Mouse (Mus musculus) MEL (cell line): ENCODE data around the gene Mars2. TPM values are rescaled to one million over a fixed set of nuclear protein-coding genes. Genes with fewer than 3 reads are reported as not detected.

Experiments used
- DNase-seq: peaks from one replicate; pipeline ENCODE4 v3.0.0; 2011; ENCODE audit warnings: low read depth, low spot score
- H3K27ac ChIP-seq: 2 replicates; pipeline ENCODE4 v1.5.1; 2012; ENCODE audit warnings: low read depth, mild to moderate bottlenecking, control low read depth, low read length, moderate library complexity; ENCODE audit not compliant: control insufficient read depth
- H3K27me3 ChIP-seq, 2 experiments: fragments of 150-350 bp in 1 of 2; sonication (generic) in 1 of 2; 2 replicates each; pipeline ENCODE4 v1.6.1; 2012; ENCODE audit warnings: low read length in 2 of 2, mild to moderate bottlenecking in 2 of 2, improper control_type of control experiment in 1 of 2, moderate library complexity in 1 of 2; ENCODE audit not compliant: insufficient read depth in 2 of 2, control insufficient read depth in 1 of 2
- H3K36me3 ChIP-seq, 2 experiments: 2 replicates each; pipeline ENCODE4 v1.6.1; 2012 to 2014; ENCODE audit warnings: low read length in 2 of 2, improper control_type of control experiment in 1 of 2, inconsistent platforms in 1 of 2, mild to moderate bottlenecking in 1 of 2; ENCODE audit not compliant: insufficient read depth in 2 of 2, control insufficient read depth in 1 of 2
- H3K4me1 ChIP-seq, 2 experiments: fragments of 150-350 bp in 1 of 2; sonication (generic) in 1 of 2; 2 replicates each; pipeline ENCODE4 v1.6.1; 2012; ENCODE audit warnings: low read length in 2 of 2, improper control_type of control experiment in 1 of 2, mild to moderate bottlenecking in 1 of 2; ENCODE audit not compliant: insufficient read depth in 2 of 2, control insufficient read depth in 1 of 2
- H3K4me3 ChIP-seq, 2 experiments: fragments of 150-350 bp in 1 of 2; sonication (generic) in 1 of 2; 2 replicates each; pipeline ENCODE4 v1.5.1; 2012; ENCODE audit warnings: low read depth in 2 of 2, low read length in 2 of 2, mild to moderate bottlenecking in 2 of 2, moderate library complexity in 2 of 2, control low read depth in 1 of 2, improper control_type of control experiment in 1 of 2; ENCODE audit not compliant: control insufficient read depth in 1 of 2, insufficient read depth in 1 of 2
- H3K79me2 ChIP-seq: 2 replicates; pipeline ENCODE4 v1.6.1; 2012; ENCODE audit warnings: mild to moderate bottlenecking, low read length, moderate library complexity; ENCODE audit not compliant: control insufficient read depth, poor library complexity, insufficient read depth
- H3K9ac ChIP-seq: 2 replicates; pipeline ENCODE4 v1.6.1; 2012; ENCODE audit warnings: low read depth, mild to moderate bottlenecking, control low read depth, low read length, moderate library complexity; ENCODE audit not compliant: control insufficient read depth, poor library complexity, severe bottlenecking
- H3K9me3 ChIP-seq: fragments of 150-350 bp; sonication (generic); replicated peaks from 2 replicates; pipeline ENCODE4 v1.6.1; 2012; ENCODE audit warnings: mild to moderate bottlenecking, low read length, improper control_type of control experiment, moderate library complexity; ENCODE audit not compliant: insufficient read depth
- EP300 ChIP-seq, 2 experiments: IDR thresholded peaks; 2 replicates each; pipeline ENCODE4 v1.6.1; 2011; ENCODE audit warnings: improper control_type of control experiment in 2 of 2, low read length in 2 of 2, low read depth in 1 of 2, mild to moderate bottlenecking in 1 of 2
- GATA1 ChIP-seq: IDR thresholded peaks from 2 replicates; pipeline ENCODE4 v1.6.1; 2011; ENCODE audit warnings: low read depth, low read length, improper control_type of control experiment
- KAT2A ChIP-seq: conservative IDR thresholded peaks from 2 replicates; pipeline ENCODE4 v1.6.1; 2012; ENCODE audit warnings: low read depth, low read length, improper control_type of control experiment, inconsistent platforms
- MAX ChIP-seq: IDR thresholded peaks from 2 replicates; pipeline ENCODE4 v1.6.1; 2011; ENCODE audit warnings: low read length, improper control_type of control experiment
- POLR2A ChIP-seq, 2 experiments: IDR thresholded peaks; 2 replicates each; pipeline ENCODE4 v1.6.1; 2011 to 2012; ENCODE audit warnings: low read length in 2 of 2, mild to moderate bottlenecking in 2 of 2, control low read depth in 1 of 2, improper control_type of control experiment in 1 of 2, low read depth in 1 of 2, moderate library complexity in 1 of 2; ENCODE audit not compliant: control insufficient read depth in 1 of 2, insufficient read depth in 1 of 2, poor library complexity in 1 of 2
- POLR2AphosphoS5 ChIP-seq: IDR thresholded peaks from 2 replicates; pipeline ENCODE4 v1.6.1; 2012; ENCODE audit warnings: low read depth, borderline replicate concordance, mild to moderate bottlenecking, inconsistent platforms, low read length, moderate library complexity, mixed read lengths
- RCOR1 ChIP-seq: IDR thresholded peaks from 2 replicates; pipeline ENCODE4 v1.6.1; 2012; ENCODE audit warnings: low read depth, mild to moderate bottlenecking, inconsistent platforms, low read length, improper control_type of control experiment
- TCF12 ChIP-seq: IDR thresholded peaks from 2 replicates; pipeline ENCODE4 v1.6.1; 2014; ENCODE audit warnings: low read depth, mild to moderate bottlenecking, inconsistent platforms, low read length, improper control_type of control experiment, moderate library complexity
- USF1 ChIP-seq: IDR thresholded peaks from 2 replicates; pipeline ENCODE4 v1.6.1; 2014; ENCODE audit warnings: low read depth, mild to moderate bottlenecking, inconsistent platforms, low read length, improper control_type of control experiment, moderate library complexity
- USF2 ChIP-seq, 2 experiments: IDR thresholded peaks; 2 replicates each; pipeline ENCODE4 v1.6.1; 2011 to 2012; ENCODE audit warnings: improper control_type of control experiment in 2 of 2, low read length in 2 of 2, borderline replicate concordance in 1 of 2, inconsistent platforms in 1 of 2, low read depth in 1 of 2, mild to moderate bottlenecking in 1 of 2; ENCODE audit not compliant: insufficient read depth in 1 of 2
- ZNF384 ChIP-seq: IDR thresholded peaks from 2 replicates; pipeline ENCODE4 v1.6.1; 2012; ENCODE audit warnings: low read depth, mild to moderate bottlenecking, inconsistent platforms, low read length, improper control_type of control experiment
- polyA plus RNA-seq, 2 experiments: library from polyadenylated mRNA; stranded (reverse) in 1 of 2; unstranded in 1 of 2; fragments of >175 nt in 1 of 2; fragments of >200 nt in 1 of 2; gene quantifications; 2 replicates each; pipeline versions ENCODE4 v1.2.1 to v1.2.4; 2012; ENCODE audit warnings: low replicate concordance in 2 of 2, low read depth in 1 of 2; ENCODE audit not compliant: insufficient read length in 2 of 2, insufficient read depth in 1 of 2, missing spikeins in 1 of 2
- total RNA-seq: library from RNA; depleted of rRNA; stranded (reverse); fragments of 300-350 nt; gene quantifications from 2 replicates; pipeline ENCODE4 v1.2.3, GENCODE M21; 2012

Gene Mars2
- total and polyA plus RNA-seq, 3 experiments = 6.0 to 12.8 (median 7.6) TPM

- Histone ChIP-seq H3K9me3 (no peaks in the 10 kb centered on the region), H3K27me3 (peaks cover 1 to 7% of the 10 kb centered on the region in 2 experiments; a peak in 3 of 4 replicates), H3K27ac (no peak overlapping the region), H3K4me1 (no peaks in the 10 kb centered on the region), H3K36me3 (no peaks in the 10 kb centered on the region), H3K79me2 (no peaks in the 10 kb centered on the region), H3K9ac (no peak overlapping the region), H3K4me3 (no peak overlapping the region)
- TF ChIP-seq TCF12 (no peak), EP300 (IDR thresholded peaks at IDR 0.05; ENCODE audit: low read depth in 1 of 2, low read length in 2 of 2) (no peak), POLR2A (IDR thresholded peaks at IDR 0.05; ENCODE audit: control insufficient read depth in 1 of 2, insufficient read depth in 1 of 2, low read depth in 1 of 2, low read length in 2 of 2, poor library complexity in 1 of 2) (no peak), USF2 (IDR thresholded peaks at IDR 0.05; ENCODE audit: borderline replicate concordance in 1 of 2, insufficient read depth in 1 of 2, low read depth in 1 of 2, low read length in 2 of 2) (no peak), POLR2AphosphoS5 (no peak), GATA1 (no peak), RCOR1 (no peak), ZNF384 (no peak)
- no peak for DNase-seq
These were observed 29.4 kb upstream of the Mars2 start for GRCm38 (mm10) chr1:55207561-55207960.

GRCm38 (mm10) chr1:55208500-55209140 is 28.4 kb upstream of the Mars2 start:
- Histone ChIP-seq H3K36me3 (no peaks in the 10 kb centered on the region), H3K27ac (no peak overlapping the region), H3K4me1 (no peaks in the 10 kb centered on the region), H3K9me3 (no peaks in the 10 kb centered on the region), H3K27me3 (peaks cover 1 to 7% of the 10 kb centered on the region in 2 experiments; a peak in 3 of 4 replicates), H3K4me3 (no peak overlapping the region), H3K79me2 (no peaks in the 10 kb centered on the region), H3K9ac (no peak overlapping the region)
- TF ChIP-seq USF1 = no peak
- TF ChIP-seq KAT2A = no peak
- DNase-seq = no peak

DNA sequence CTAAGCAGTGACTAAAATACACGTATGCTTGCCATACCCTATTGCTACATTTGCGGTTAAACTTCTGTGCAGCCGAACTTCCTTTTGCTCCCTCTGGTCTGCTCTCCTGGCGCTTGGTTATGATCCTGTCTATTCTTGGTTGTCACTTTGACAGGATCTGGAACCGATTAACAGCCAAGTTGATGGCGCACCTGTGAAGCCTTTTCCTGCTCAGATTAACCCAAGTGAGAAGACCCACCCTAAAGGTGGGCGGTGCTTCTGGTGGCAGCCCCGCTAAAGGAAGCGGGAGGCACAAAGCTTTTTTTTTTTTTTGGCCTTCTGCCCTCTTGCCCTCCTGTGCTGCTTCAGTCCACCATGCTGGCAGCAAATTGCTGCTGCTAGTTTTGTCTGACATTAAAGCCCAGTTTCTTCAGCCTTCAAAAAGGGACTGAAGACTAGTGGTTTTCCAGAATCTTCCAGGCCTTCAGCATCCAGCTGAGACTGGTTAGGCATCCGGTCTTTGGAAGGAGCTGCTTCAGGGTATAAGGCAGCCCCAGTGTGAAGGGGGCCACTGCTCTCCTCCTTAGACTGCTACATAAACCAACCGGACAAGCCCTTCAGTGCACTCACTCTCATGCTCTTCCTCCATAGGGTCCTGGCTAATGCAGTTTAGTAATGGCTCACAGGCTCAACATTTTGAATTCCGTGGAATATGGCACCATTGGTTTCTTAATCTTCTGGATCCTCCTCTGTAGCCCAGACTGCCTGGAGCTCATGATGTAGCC is 26.6 kb upstream of the Mars2 start:
- no peak for DNase-seq
- no peak overlapping the region for H3K27ac ChIP-seq

More for the DNA sequence above, 26.6 kb upstream of the Mars2 start:
- TF ChIP-seq MAX = no peak
- TF ChIP-seq ZNF384 = peak; percentile 62
- Histone ChIP-seq H3K4me1 (peaks cover 0 to under 1% of the 10 kb centered on the region in 2 experiments; a peak in 1 of 4 replicates), H3K9me3 (no peaks in the 10 kb centered on the region), H3K9ac (no peak overlapping the region), H3K79me2 (no peaks in the 10 kb centered on the region), H3K36me3 (no peaks in the 10 kb centered on the region), H3K4me3 (no peak overlapping the region), H3K27me3 (peaks cover 1 to 7% of the 10 kb centered on the region in 2 experiments; a peak in 3 of 4 replicates)
